Mouse (Mus musculus) B cell, adult 2 months (primary cell): ENCODE data around the gene Bmpr1b.

ENCODE experiments used
- DNase-seq, 2 experiments: peaks; one replicate each; pipeline ENCODE4 v3.0.0; 2022

The Bmpr1b gene

GRCm38 (mm10) chr3:141809581-141809980, 359.6 kb downstream of the Bmpr1b start:
- DNase-seq: no peak

- DNase-seq: no peak
Observed at GRCm38 (mm10) chr3:141804133-141804532, 365.1 kb downstream of the Bmpr1b start.

- no peak for DNase-seq
Observed at GRCm38 (mm10) chr3:141797789-141798188, 371.4 kb downstream of the Bmpr1b start.

- no peak for DNase-seq
Observed at GRCm38 (mm10) chr3:141797372-141797771, 371.9 kb downstream of the Bmpr1b start.

- no peak for DNase-seq
Observed at GRCm38 (mm10) chr3:141794371-141794770, 374.9 kb downstream of the Bmpr1b start.

- no peak for DNase-seq
Observed at GRCm38 (mm10) chr3:141793755-141794154, 375.5 kb downstream of the Bmpr1b start.

- no peak for DNase-seq
Observed at GRCm38 (mm10) chr3:141792106-141792505, 377.1 kb downstream of the Bmpr1b start.

- DNase-seq: no peak
Observed at GRCm38 (mm10) chr3:141791026-141791780, 378.0 kb downstream of the Bmpr1b start.
